Mouse (Mus musculus): ENCODE measurements at regions not wholly inside any gene's neighbourhood (a gene's known extent, or its start where the extent isn't known, plus 50 kb on each side); places are given as distances from the start of the nearest gene placed in this dataset.
A peak's percentile ranks its signal among the peaks of the same experiment; 100 is the strongest.
"Not testable (repeated sequence)": the region's sequence is repeated elsewhere in the genome, so short reads cannot be mapped to it uniquely, and the experiment has no call there.

DNA sequence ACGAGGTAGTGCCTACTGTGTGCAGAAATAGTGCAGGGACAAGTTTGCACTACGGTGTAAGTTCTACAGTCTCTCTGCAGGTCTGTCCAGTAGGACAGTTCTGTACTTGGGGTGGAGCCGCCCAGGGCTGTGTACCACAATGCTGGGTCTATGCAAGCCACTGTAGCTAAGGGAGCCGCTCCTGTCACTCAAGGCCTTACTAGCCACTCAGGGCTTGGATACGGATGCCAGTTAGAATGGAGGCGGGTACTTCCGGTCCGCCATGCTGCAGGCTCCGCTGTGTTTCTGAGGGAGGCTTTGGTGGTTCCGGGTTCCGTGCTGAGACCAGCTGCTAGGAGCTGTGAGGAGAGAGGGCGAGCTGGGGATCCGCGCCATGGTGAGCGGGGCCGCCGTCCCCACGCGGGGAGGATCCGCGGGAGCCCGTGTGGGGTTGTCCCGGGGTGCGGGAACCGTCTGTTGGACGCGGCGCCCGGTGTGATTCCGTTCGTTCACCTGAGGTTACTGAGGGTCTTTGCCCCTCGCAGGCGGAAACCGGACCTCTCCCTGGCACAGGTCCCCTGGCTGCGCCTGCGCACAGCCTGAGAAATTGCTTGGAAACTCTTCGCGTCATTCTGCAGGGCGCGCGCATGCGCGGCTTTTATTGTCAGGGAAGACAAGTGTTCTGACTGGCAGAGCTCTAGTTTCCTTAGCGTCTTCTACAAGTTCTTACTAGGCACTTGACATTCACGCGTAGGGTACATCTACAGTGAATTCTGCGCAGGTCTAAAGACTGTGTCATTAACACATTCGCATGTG lies 51.0 kb upstream of the Zfp873 start:
- not testable (repeated sequence) for H3K27ac ChIP-seq; H3K27me3 ChIP-seq (replicated peaks); H3K4me1 ChIP-seq; H3K36me3 ChIP-seq; H3K9me3 ChIP-seq; H3K9ac ChIP-seq
- peak overlapping the region; percentile 35 for H3K4me3 ChIP-seq (replicated peaks)
- ATAC-seq (ENCODE audit: insufficient read depth, low FRiP score, low read depth): peak; percentile 99
- 1% methylated on average over 14 of the region's 48 CpGs for WGBS
- H3K4me2 ChIP-seq: peak overlapping the region; percentile 44

All from stomach, embryonic 15.5 days (tissue).